Mouse (Mus musculus) myocyte (in vitro differentiated cells): ENCODE data around the gene Eif2s1. TPM values are rescaled to one million over a fixed set of nuclear protein-coding genes. Genes with fewer than 3 reads are reported as not detected.

Experiments used
- H3K27me3 ChIP-seq: one replicate; pipeline ENCODE4 v1.6.1; 2011; ENCODE audit not compliant: control insufficient read depth, insufficient read depth, insufficient read length
- H3K36me3 ChIP-seq: one replicate; pipeline ENCODE4 v1.6.1; 2011; ENCODE audit not compliant: control insufficient read depth, insufficient read depth
- H3K4me2 ChIP-seq: one replicate; pipeline ENCODE4 v1.6.1; 2011; ENCODE audit warnings: low read depth, control low read depth
- H3K4me3 ChIP-seq: one replicate; pipeline ENCODE4 v1.5.1; 2011; ENCODE audit warnings: mild to moderate bottlenecking, control low read depth, moderate library complexity
- H3K79me2 ChIP-seq: one replicate; pipeline ENCODE4 v1.6.1; 2011; ENCODE audit not compliant: control insufficient read depth, insufficient read depth
- H3ac ChIP-seq: one replicate; pipeline ENCODE4 v1.6.1; 2011; ENCODE audit not compliant: control insufficient read depth, insufficient read length
- CEBPB ChIP-seq: IDR thresholded peaks from 2 replicates; pipeline ENCODE4 v1.6.1; 2011; ENCODE audit warnings: mild to moderate bottlenecking, moderate library complexity; ENCODE audit not compliant: poor library complexity, insufficient read depth, severe bottlenecking
- E2F4 ChIP-seq: IDR thresholded peaks from one replicate; pipeline ENCODE4 v1.6.1; 2011; ENCODE audit warnings: mild to moderate bottlenecking, control low read depth, moderate library complexity; ENCODE audit not compliant: insufficient read depth
- MAX ChIP-seq: IDR thresholded peaks from one replicate; pipeline ENCODE4 v1.6.1; 2011; ENCODE audit warnings: low read depth, mild to moderate bottlenecking, control low read depth
- MYOD1 ChIP-seq, 3 experiments: IDR thresholded peaks; one replicate each; pipeline ENCODE4 v1.6.1; 2011; ENCODE audit warnings: control low read depth in 2 of 3, low read depth in 2 of 3, mild to moderate bottlenecking in 2 of 3, moderate library complexity in 1 of 3; ENCODE audit not compliant: insufficient read length in 2 of 3, control insufficient read depth in 1 of 3
- MYOG ChIP-seq, 3 experiments: IDR thresholded peaks; one replicate each; pipeline ENCODE4 v1.6.1; 2011; ENCODE audit warnings: control low read depth in 2 of 3, low read depth in 2 of 3, mild to moderate bottlenecking in 2 of 3; ENCODE audit not compliant: insufficient read length in 2 of 3, control insufficient read depth in 1 of 3, insufficient read depth in 1 of 3
- POLR2A ChIP-seq: IDR thresholded peaks from one replicate; pipeline ENCODE4 v1.6.1; 2011; ENCODE audit warnings: low read depth, mild to moderate bottlenecking, control low read depth, moderate library complexity; ENCODE audit not compliant: insufficient read length
- POLR2AphosphoS2 ChIP-seq: IDR thresholded peaks from one replicate; pipeline ENCODE4 v1.6.1; 2011; ENCODE audit warnings: low read depth, control low read depth; ENCODE audit not compliant: insufficient read length
- REST ChIP-seq: IDR thresholded peaks from one replicate; pipeline ENCODE4 v1.6.1; 2011; ENCODE audit warnings: mild to moderate bottlenecking, control low read depth, moderate library complexity; ENCODE audit not compliant: insufficient read depth, insufficient read length
- SRF ChIP-seq: IDR thresholded peaks from one replicate; pipeline ENCODE4 v1.6.1; 2011; ENCODE audit warnings: low read depth; ENCODE audit not compliant: control insufficient read depth, insufficient read length
- TCF12 ChIP-seq: IDR thresholded peaks from one replicate; pipeline ENCODE4 v1.6.1; 2011; ENCODE audit warnings: mild to moderate bottlenecking, control low read depth; ENCODE audit not compliant: poor library complexity, insufficient read depth, severe bottlenecking
- TCF3 ChIP-seq: IDR thresholded peaks from one replicate; pipeline ENCODE4 v1.6.1; 2011; ENCODE audit warnings: low read depth, control low read depth; ENCODE audit not compliant: insufficient read length
- USF1 ChIP-seq: IDR thresholded peaks from one replicate; pipeline ENCODE4 v1.6.1; 2011; ENCODE audit warnings: low read depth, mild to moderate bottlenecking, control low read depth, moderate library complexity
- polyA plus RNA-seq: library from polyadenylated mRNA; unstranded; fragments of >200 nt; fragmentation: generic; extraction: Trizol; gene quantifications from one replicate; pipeline ENCODE4 v1.2.1, GENCODE M21; 2012; ENCODE audit warnings: missing spikeins

Eif2s1 gene
- polyA plus RNA-seq, 1 experiment, result 45.6 TPM

DNA sequence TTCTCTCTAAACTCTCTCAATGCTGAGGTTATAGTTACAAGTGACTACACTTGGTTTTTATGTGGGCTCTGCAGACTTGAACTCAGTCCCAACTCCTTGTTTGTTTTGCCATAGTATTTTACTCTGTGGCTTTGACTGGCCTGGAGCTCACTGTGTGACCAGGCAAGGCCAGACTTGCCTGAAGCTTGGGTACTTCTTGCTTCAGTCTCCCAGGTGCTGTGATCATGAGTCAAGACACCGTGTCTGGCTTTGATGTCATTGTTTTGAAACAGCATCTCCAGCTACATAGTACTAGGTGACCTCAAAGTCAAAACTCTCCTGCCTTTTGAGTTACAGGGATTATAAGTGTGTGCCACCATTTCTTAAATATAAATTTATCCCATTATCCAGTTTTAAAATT is 68.3 kb downstream of the Eif2s1 start:
- no peak overlapping the region for H3K4me2 ChIP-seq

GRCm38 (mm10) chr12:78936494-78936893 is 74.9 kb downstream of the Eif2s1 start:
- Histone ChIP-seq H3K4me2 (no peak overlapping the region), H3ac (no peak overlapping the region), H3K36me3 (no peaks in the 10 kb centered on the region), H3K27me3 (no peaks in the 10 kb centered on the region), H3K79me2 (no peaks in the 10 kb centered on the region), H3K4me3 (no peak overlapping the region)
- no peak for TF ChIP-seq MYOG (IDR thresholded peaks at IDR 0.05; ENCODE audit: control insufficient read depth in 1 of 3, insufficient read depth in 1 of 3, insufficient read length in 2 of 3, low read depth in 2 of 3)
- TF ChIP-seq CEBPB, result no peak
- no peak for TF ChIP-seq REST
- no peak for TF ChIP-seq POLR2A
- TF ChIP-seq USF1, result no peak
- no peak for TF ChIP-seq MAX
- TF ChIP-seq TCF12, result no peak
- TF ChIP-seq TCF3, result no peak
- TF ChIP-seq POLR2AphosphoS2, result no peak
- TF ChIP-seq E2F4, result no peak
- TF ChIP-seq MYOD1 (IDR thresholded peaks at IDR 0.05; ENCODE audit: control insufficient read depth in 1 of 3, insufficient read length in 2 of 3, low read depth in 2 of 3), result no peak
- no peak for TF ChIP-seq SRF

More for the DNA sequence above, 68.3 kb downstream of the Eif2s1 start:
- no peaks in the 10 kb centered on the region for H3K79me2 ChIP-seq
- TF ChIP-seq TCF12 (no peak), POLR2A (no peak), TCF3 (no peak), CEBPB (no peak), E2F4 (no peak), MYOD1 (IDR thresholded peaks at IDR 0.05; ENCODE audit: control insufficient read depth in 1 of 3, insufficient read length in 2 of 3, low read depth in 2 of 3) (no peak), POLR2AphosphoS2 (no peak), REST (no peak), USF1 (no peak), MYOG (IDR thresholded peaks at IDR 0.05; ENCODE audit: control insufficient read depth in 1 of 3, insufficient read depth in 1 of 3, insufficient read length in 2 of 3, low read depth in 2 of 3) (no peak), SRF (no peak), MAX (no peak)
- no peak overlapping the region for H3K4me3 ChIP-seq
- H3K27me3 ChIP-seq, result no peaks in the 10 kb centered on the region
- H3K36me3 ChIP-seq, result no peaks in the 10 kb centered on the region
- H3ac ChIP-seq, result no peak overlapping the region

Other genes starting within 250 kb of the Eif2s1 start
- gene Fam71d, start 170.3 kb upstream of the Eif2s1 start, polyA plus RNA-seq, result not detected
- gene Mpp5, start 112.9 kb upstream of the Eif2s1 start, polyA plus RNA-seq, result 4.0 TPM
- 68.7 TPM for gene Atp6v1d, start 181 bp upstream of the Eif2s1 start, polyA plus RNA-seq
- 0.55 TPM for gene Plek2, start 45.1 kb downstream of the Eif2s1 start, polyA plus RNA-seq
- gene Tmem229b, start 145.8 kb downstream of the Eif2s1 start, polyA plus RNA-seq, result 2.9 TPM
- gene Plekhh1, start 167.3 kb downstream of the Eif2s1 start, polyA plus RNA-seq, result 3.5 TPM
- 3.3 TPM for gene Pigh, start 227.8 kb downstream of the Eif2s1 start, polyA plus RNA-seq